Mouse (Mus musculus): ENCODE measurements around the gene Reg4.

Gene Reg4

GRCm38 (mm10) chr3:98236266-98236665 lies 14.3 kb downstream of the Reg4 start:
- no peak for DNase-seq (ENCODE audit: inconsistent ontology term)

DNA sequence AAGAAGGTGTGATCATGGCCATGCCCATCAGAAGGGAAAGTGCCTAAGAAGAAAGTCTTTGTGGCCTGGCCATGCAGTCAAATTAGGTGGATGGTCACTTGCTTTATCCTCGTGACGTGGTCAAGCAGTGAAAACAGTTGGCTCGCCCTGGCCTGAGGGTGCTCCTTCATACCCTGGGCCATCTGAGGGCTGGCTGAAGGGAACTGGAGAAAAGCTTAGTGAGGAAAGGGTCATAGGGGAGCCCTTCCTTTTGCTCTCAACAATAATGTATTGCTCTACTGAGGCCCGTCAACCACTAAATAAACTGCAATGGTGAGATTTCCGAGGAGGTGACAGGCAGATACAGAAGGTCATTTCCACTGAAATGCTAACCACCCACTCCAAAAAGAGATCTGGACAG lies 15.3 kb downstream of the Reg4 start:
- no peak for DNase-seq (ENCODE audit: inconsistent ontology term)

DNA sequence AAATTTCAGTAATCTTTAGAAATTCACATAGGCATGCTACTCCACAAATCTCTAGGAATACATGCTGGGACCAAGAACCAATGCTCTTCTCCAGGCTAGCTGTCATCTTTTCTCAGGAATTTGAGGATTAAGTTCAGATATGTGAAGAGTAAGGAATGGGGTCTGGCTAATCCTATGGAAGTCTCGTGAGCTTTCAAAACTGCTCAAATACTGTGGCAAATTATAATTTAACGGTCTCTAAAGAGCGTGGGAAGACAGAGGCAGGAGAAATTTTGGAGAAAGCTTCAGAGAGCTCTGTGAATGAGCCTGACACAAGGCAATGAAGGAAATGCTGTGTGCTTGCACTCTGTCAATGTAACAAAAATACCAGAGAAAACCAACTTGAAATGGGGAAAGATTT lies 16.2 kb downstream of the Reg4 start:
- DNase-seq (ENCODE audit: inconsistent ontology term) = no peak

DNA sequence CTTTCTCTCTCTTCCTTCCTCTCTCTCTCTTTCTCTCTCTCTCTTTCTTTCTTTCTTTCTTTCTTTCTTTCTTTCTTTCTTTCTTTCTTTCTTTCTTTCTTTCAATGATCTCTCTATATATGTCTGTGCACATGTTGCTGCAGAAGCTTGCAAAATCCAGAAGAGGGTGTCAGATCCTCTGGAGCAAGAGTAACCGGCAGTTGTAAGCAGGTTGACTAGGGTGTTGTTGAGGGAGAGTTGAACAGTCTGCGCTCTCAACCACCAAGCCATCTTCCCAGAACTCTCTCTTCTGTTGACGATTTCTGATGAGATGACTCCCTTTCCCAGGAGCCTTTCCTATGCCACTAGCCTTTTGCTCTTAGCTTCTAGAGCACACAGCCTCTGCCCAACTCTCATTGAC lies 20.1 kb downstream of the Reg4 start:
- no peak for DNase-seq (ENCODE audit: inconsistent ontology term)

GRCm38 (mm10) chr3:98242458-98243037 lies 20.6 kb downstream of the Reg4 start:
- DNase-seq (ENCODE audit: inconsistent ontology term) = no peak

DNA sequence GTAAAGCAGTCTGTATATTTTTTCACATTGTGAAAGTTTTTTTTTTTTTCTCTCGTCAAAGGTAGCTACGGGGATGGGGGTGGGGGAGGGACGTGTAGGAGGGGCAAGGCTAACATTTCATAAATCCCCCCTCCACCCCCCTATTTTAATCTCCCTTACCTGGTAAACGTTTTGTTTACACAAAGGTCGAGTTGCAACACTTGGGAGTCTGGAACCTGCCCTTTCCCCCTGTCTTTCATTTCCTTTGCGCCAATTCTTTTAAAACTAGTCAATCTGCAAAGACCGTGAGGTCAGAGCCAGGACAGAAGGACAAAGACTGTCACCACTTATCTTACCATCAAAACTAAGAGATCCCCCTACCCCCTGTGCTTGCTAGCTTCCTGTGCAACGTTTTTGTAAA lies 23.9 kb downstream of the Reg4 start:
- DNase-seq (ENCODE audit: inconsistent ontology term) = no peak

DNA sequence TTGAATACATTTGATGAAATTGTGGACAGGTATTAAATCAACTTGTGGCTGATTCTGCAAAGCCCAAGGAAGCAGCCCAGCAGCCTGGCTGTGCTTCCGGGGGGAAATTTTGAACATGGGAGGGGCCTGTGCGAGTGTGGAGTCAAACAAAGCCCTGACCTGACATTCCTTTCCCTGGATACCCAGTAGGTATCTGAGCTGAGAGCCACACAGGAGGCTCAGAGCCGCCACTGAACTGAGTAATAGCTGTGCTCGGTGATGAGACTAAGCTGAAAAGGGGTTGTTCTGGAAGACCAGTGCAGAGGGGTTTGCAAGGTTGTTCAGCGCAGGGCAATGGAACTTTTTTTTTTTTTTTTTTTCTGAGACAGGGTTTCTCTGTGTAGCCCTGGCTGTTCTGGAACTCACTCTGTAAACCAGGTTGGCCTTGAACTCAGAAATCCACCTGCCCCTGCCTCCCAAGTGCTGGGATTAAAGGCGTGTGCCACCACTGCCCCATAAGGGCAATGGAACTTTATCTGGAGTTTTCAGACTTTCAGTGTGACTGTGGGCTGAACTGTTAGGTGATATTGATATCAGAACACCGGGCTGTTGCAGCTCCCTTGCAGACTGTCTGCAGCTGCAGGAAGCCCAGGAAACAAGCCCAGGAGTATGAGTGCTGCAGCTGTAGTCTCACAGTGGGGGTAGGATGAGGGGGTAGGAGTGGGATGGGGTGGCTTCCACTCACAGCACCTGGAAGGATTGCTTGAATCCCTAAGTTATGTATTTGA lies 25.2 kb downstream of the Reg4 start:
- no peak for DNase-seq (ENCODE audit: inconsistent ontology term)

GRCm38 (mm10) chr3:98249378-98249777 lies 27.4 kb downstream of the Reg4 start:
- DNase-seq (ENCODE audit: inconsistent ontology term) = no peak

DNA sequence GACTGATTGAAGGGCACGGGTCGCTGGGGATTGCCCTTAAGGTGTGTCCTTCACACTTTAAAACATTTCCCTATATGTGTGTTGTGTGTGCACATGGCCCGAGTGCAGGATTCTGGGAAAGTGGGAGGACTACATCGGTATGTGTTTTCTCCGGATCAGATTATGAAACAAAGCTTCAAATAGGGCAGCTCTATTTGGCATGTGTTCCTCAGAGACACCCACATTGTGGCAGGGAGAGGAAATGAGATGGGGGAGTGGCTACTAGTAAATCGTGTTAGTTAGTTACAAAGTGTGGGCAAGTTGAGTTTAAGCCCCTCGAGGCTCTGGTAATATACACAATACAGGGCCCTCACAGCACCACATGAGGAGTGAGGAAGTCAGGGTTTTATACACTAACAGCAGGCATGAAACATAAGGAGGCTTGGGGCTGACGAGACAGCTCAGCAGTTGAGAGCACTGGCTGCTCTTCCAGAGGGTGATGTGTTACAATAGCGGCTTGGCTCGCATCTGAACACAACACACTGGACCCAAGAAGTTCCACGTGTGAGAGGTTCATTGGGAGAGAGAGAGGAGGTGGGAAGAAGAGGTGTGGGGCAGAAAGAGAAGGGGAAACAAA lies 28.0 kb downstream of the Reg4 start:
- DNase-seq (ENCODE audit: inconsistent ontology term) = no peak

- DNase-seq (ENCODE audit: inconsistent ontology term) = no peak
Observed at GRCm38 (mm10) chr3:98254059-98254458, 32.1 kb downstream of the Reg4 start.

DNA sequence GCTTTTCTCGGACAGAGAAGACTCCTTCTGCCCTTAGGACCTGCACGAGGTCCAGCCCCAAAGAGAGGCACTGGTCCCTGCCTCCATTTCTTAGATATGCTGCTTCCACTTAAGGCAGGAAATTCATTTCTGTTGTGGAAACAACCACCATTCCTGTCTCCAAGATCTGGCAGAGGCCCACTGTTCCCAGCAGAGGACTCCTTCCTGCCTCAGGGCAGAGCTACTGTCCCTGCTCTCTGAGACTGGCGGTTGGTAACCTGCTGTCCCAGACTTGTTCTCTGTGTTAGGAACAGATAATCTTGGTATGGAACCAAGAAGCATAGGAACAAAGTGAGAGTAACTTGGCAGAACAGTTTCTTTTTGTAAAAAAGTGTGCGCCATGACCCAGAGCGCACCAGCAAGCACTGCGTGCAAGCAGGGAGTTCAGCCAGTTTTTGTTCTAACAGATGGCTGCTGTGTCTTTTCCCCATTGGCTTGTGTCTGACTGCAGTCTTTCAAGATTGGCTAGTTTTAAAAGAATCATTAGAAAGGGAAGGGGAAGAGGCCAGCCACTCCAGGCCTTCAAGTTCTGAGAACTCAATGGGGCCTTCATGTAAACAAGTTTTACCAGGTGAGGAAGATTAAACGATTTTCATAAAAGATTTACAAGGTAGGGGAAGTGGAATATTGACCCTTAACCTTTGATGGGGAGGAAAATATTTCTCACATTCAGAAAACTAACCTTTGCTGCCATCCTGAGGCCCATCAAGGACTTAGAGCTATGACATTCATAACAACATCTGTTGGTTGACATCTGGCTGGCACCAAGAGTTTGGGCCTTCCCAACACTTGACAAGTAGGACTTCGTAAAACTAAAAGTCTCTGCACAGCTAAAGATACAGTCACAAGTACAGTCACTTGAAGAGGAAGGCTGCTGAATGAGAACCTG lies 33.0 kb downstream of the Reg4 start:
- DNase-seq (ENCODE audit: inconsistent ontology term) = no peak

- no peak for DNase-seq (ENCODE audit: inconsistent ontology term)
Observed at GRCm38 (mm10) chr3:98258723-98259122, 36.8 kb downstream of the Reg4 start.

- no peak for DNase-seq (ENCODE audit: inconsistent ontology term)
Observed at GRCm38 (mm10) chr3:98259271-98259751, 37.4 kb downstream of the Reg4 start.

DNA sequence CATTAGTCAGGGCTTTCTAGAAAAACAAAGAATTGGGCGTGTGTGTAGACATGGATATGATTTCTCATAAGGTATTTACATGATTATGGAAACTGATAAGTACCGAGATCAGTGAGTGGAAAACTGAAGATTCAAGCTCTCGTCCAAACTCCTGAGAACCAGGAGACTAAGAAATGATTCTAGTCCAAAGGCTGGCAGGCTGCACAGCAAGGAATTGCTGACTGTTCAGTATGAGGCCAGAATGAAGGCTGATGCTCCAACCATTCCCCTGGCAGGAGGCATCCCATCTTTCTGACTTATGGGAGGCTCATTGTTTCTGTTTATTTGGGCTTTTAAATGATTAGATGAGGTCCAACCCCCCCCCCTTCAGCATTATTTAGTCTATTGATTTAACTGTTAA lies 38.6 kb downstream of the Reg4 start:
- no peak for DNase-seq (ENCODE audit: inconsistent ontology term)

GRCm38 (mm10) chr3:98261415-98261814 lies 39.5 kb downstream of the Reg4 start:
- DNase-seq (ENCODE audit: inconsistent ontology term) = no peak

DNA sequence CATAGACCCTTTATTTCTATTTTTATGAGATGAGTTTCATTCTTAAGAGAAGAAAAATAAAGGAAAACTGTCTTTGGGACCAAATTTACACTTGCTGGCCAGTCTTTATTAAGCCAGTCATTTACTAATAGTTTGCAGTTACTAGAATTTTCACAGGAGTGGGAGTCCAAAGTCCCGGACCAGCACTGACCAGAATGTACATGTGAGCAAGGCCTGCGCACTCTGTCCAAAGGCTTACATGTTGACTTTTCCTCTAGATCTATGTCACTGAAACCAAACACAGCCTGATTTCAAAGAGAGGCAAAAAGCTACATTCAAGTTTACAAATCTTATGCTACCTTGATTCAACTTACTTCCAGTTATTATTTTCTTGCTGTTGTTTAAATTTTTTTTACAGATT lies 40.2 kb downstream of the Reg4 start:
- DNase-seq (ENCODE audit: inconsistent ontology term) = no peak

GRCm38 (mm10) chr3:98267249-98267651 lies 45.3 kb downstream of the Reg4 start:
- peak; percentile 61 for DNase-seq (ENCODE audit: inconsistent ontology term)

- no peak for DNase-seq (ENCODE audit: inconsistent ontology term)
Observed at GRCm38 (mm10) chr3:98273623-98274398, 51.9 kb downstream of the Reg4 start.

- DNase-seq (ENCODE audit: inconsistent ontology term) = no peak
Observed at GRCm38 (mm10) chr3:98279682-98280081, 57.7 kb downstream of the Reg4 start.

DNA sequence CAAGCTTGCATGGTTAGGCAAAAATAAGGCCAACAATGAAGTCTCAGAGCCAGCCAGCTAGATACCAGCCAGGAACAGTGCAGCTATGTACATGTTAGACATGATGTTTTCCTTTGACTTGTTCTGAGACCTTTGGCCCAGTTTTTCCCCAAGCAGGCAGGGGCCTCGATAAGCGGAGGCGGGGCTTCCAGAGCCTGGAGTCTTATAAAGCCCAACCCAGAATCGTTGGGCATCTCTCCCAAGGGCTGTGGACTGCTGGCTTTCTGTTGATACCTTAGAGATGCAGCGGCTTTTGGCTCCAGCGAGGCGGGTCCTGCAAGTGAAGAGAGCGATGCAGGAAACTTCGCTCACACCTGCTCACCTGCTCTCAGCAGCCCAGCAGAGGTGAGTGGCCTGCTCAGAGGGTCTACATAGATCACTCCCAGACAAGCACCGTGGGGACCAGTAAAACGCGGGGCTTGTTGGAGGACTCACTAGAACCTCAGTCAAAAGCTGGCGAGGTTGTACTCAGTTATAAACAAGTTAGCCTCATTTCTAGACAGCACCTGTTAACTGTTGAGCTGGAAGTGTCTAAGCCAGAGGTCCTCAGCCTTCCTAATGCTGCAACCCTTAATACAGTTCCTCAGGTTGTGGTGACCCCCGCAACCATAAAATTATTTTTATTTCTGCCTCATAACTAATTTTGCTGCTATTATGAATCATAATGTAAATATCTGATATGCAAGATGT lies 58.4 kb downstream of the Reg4 start, which contains the start of gene Hmgcs2:
Gene Hmgcs2, plus strand, starts transcription at position 232 of the 729 bp plus-strand sequence.
- no peak for DNase-seq (ENCODE audit: inconsistent ontology term)

All from Muller cell, postnatal 12 days (primary cell).